Mouse (Mus musculus) kidney, adult 2 months (tissue): Measurements from ENCODE around the gene Rack1.

Experiments
- CTCF ChIP-seq: fragments of 200-500 bp; conservative IDR thresholded peaks from 2 replicates; pipeline ENCODE4 v1.5.1; 2011; ENCODE audit warnings: low read depth, mild to moderate bottlenecking, control low read depth, low read length, moderate library complexity, mixed read lengths; ENCODE audit not compliant: insufficient read depth, insufficient read length
- POLR2A ChIP-seq: fragments of 200-500 bp; IDR thresholded peaks from one replicate; pipeline ENCODE4 v1.6.1; 2011; ENCODE audit warnings: low read depth, low read length, control low read depth

GRCm38 (mm10) chr11:48815851-48816250 lies 15.7 kb downstream of the Rack1 start:
- no peak for TF ChIP-seq CTCF
- no peak for TF ChIP-seq POLR2A
